Mouse (Mus musculus) megakaryocyte, embryonic 14.5 days (primary cell): Measurements from ENCODE around the gene Thumpd2.

Experiments
- FLI1 ChIP-seq: IDR thresholded peaks from 2 replicates; pipeline ENCODE4 v1.6.1; 2012; ENCODE audit warnings: low read length, inconsistent platforms, mixed read lengths
- GATA1 ChIP-seq: IDR thresholded peaks from 3 replicates; pipeline ENCODE4 v1.6.1; 2012; ENCODE audit warnings: mixed read lengths, low read length, inconsistent platforms, borderline replicate concordance

GRCm38 (mm10) chr17:81102866-81103265, 38.0 kb upstream of the Thumpd2 start:
- TF ChIP-seq GATA1: no peak
- TF ChIP-seq FLI1: no peak
